Mouse (Mus musculus): ENCODE measurements around the gene Sim1. TPM values are rescaled to one million over a fixed set of nuclear protein-coding genes. Genes with fewer than 3 reads are reported as not detected.

Sim1 gene
- total and polyA plus RNA-seq, 3 experiments, result 0.11 TPM; not detected in 2

GRCm38 (mm10) chr10:50890621-50891020 lies 3.9 kb upstream of the Sim1 start:
- Histone ChIP-seq H3K27me3 (ENCODE audit: insufficient read depth, low read length) (peaks cover 14% of the 10 kb centered on the region; the same call in 1 of the 2 replicates), H3K4me3 (ENCODE audit: low read depth, low read length) (no peak overlapping the region), H3K9me3 (replicated peaks) (no peaks in the 10 kb centered on the region), H3K4me1 (ENCODE audit: insufficient read depth, low read depth, low read length) (no peaks in the 10 kb centered on the region), H3K36me3 (replicated peaks) (no peaks in the 10 kb centered on the region)
- ATAC-seq (ENCODE audit: extremely low read depth, insufficient number of reproducible peaks, low FRiP score, poor library complexity, severe bottlenecking) (no peak), DNase-seq (ENCODE audit: low spot score) (no peak)
- no peak for TF ChIP-seq GATA2 (IDR thresholded peaks at IDR 0.05; ENCODE audit: borderline replicate concordance, low read depth, low read length)
- TF ChIP-seq TAL1 (conservative IDR thresholded peaks at IDR 0.05; ENCODE audit: low read depth, low read length), result no peak
- TF ChIP-seq POLR2AphosphoS5 (IDR thresholded peaks at IDR 0.05; ENCODE audit: insufficient replicate concordance, low read depth, low read length), result no peak
- TF ChIP-seq GATA1 (IDR thresholded peaks at IDR 0.05; ENCODE audit: borderline replicate concordance, low read length), result no peak
- TF ChIP-seq CTCF (IDR thresholded peaks at IDR 0.05; ENCODE audit: low read depth, low read length), result no peak

- H3K9me3 ChIP-seq (replicated peaks), result no peaks in the 10 kb centered on the region
- H3K36me3 ChIP-seq (replicated peaks), result no peaks in the 10 kb centered on the region
- ATAC-seq (ENCODE audit: extremely low read depth, insufficient number of reproducible peaks, low FRiP score, poor library complexity, severe bottlenecking), result no peak
- no peak for DNase-seq (ENCODE audit: low spot score)
- H3K4me3 ChIP-seq (ENCODE audit: low read depth, low read length), result no peak overlapping the region
- no peaks in the 10 kb centered on the region for H3K4me1 ChIP-seq (ENCODE audit: insufficient read depth, low read depth, low read length)
- H3K27me3 ChIP-seq (ENCODE audit: insufficient read depth, low read length), result peaks cover 14% of the 10 kb centered on the region; the same call in 1 of the 2 replicates
- TF ChIP-seq GATA1 (IDR thresholded peaks at IDR 0.05; ENCODE audit: borderline replicate concordance, low read length) (no peak), CTCF (IDR thresholded peaks at IDR 0.05; ENCODE audit: low read depth, low read length) (no peak), TAL1 (conservative IDR thresholded peaks at IDR 0.05; ENCODE audit: low read depth, low read length) (no peak), POLR2AphosphoS5 (IDR thresholded peaks at IDR 0.05; ENCODE audit: insufficient replicate concordance, low read depth, low read length) (no peak), GATA2 (IDR thresholded peaks at IDR 0.05; ENCODE audit: borderline replicate concordance, low read depth, low read length) (no peak)
Observed at GRCm38 (mm10) chr10:50891876-50892711, 2.5 kb upstream of the Sim1 start.

GRCm38 (mm10) chr10:50892751-50893320 lies 1.7 kb upstream of the Sim1 start:
- no peaks in the 10 kb centered on the region for H3K36me3 ChIP-seq (replicated peaks)
- no peaks in the 10 kb centered on the region for H3K9me3 ChIP-seq (replicated peaks)
- DNase-seq (ENCODE audit: low spot score), result no peak
- no peak for ATAC-seq (ENCODE audit: extremely low read depth, insufficient number of reproducible peaks, low FRiP score, poor library complexity, severe bottlenecking)
- H3K4me3 ChIP-seq (ENCODE audit: low read depth, low read length), result no peak overlapping the region
- H3K27me3 ChIP-seq (ENCODE audit: insufficient read depth, low read length), result peaks cover 14% of the 10 kb centered on the region; the same call in 1 of the 2 replicates
- TF ChIP-seq POLR2AphosphoS5 (IDR thresholded peaks at IDR 0.05; ENCODE audit: insufficient replicate concordance, low read depth, low read length) (no peak), GATA2 (IDR thresholded peaks at IDR 0.05; ENCODE audit: borderline replicate concordance, low read depth, low read length) (no peak), GATA1 (IDR thresholded peaks at IDR 0.05; ENCODE audit: borderline replicate concordance, low read length) (no peak), CTCF (IDR thresholded peaks at IDR 0.05; ENCODE audit: low read depth, low read length) (no peak), TAL1 (conservative IDR thresholded peaks at IDR 0.05; ENCODE audit: low read depth, low read length) (no peak)
- no peaks in the 10 kb centered on the region for H3K4me1 ChIP-seq (ENCODE audit: insufficient read depth, low read depth, low read length)

GRCm38 (mm10) chr10:50893546-50893945 lies 1.0 kb upstream of the Sim1 start:
- no peak overlapping the region for H3K4me3 ChIP-seq (ENCODE audit: low read depth, low read length)
- DNase-seq (ENCODE audit: low spot score) (no peak), ATAC-seq (ENCODE audit: extremely low read depth, insufficient number of reproducible peaks, low FRiP score, poor library complexity, severe bottlenecking) (no peak)
- no peaks in the 10 kb centered on the region for H3K36me3 ChIP-seq (replicated peaks)
- no peaks in the 10 kb centered on the region for H3K4me1 ChIP-seq (ENCODE audit: insufficient read depth, low read depth, low read length)
- no peaks in the 10 kb centered on the region for H3K9me3 ChIP-seq (replicated peaks)
- H3K27me3 ChIP-seq (ENCODE audit: insufficient read depth, low read length), result peaks cover 14% of the 10 kb centered on the region; the same call in 1 of the 2 replicates
- TF ChIP-seq GATA2 (IDR thresholded peaks at IDR 0.05; ENCODE audit: borderline replicate concordance, low read depth, low read length), result no peak
- TF ChIP-seq CTCF (IDR thresholded peaks at IDR 0.05; ENCODE audit: low read depth, low read length), result no peak
- no peak for TF ChIP-seq POLR2AphosphoS5 (IDR thresholded peaks at IDR 0.05; ENCODE audit: insufficient replicate concordance, low read depth, low read length)
- TF ChIP-seq TAL1 (conservative IDR thresholded peaks at IDR 0.05; ENCODE audit: low read depth, low read length), result no peak
- no peak for TF ChIP-seq GATA1 (IDR thresholded peaks at IDR 0.05; ENCODE audit: borderline replicate concordance, low read length)

- Histone ChIP-seq H3K36me3 (replicated peaks) (no peaks in the 10 kb centered on the region), H3K9me3 (replicated peaks) (no peaks in the 10 kb centered on the region), H3K4me1 (ENCODE audit: insufficient read depth, low read depth, low read length) (no peaks in the 10 kb centered on the region), H3K4me3 (ENCODE audit: low read depth, low read length) (no peak overlapping the region), H3K27me3 (ENCODE audit: insufficient read depth, low read length) (peaks cover 15% of the 10 kb centered on the region; the same call in 1 of the 2 replicates)
- no peak for DNase-seq (ENCODE audit: low spot score)
- no peak for TF ChIP-seq TAL1 (conservative IDR thresholded peaks at IDR 0.05; ENCODE audit: low read depth, low read length)
- no peak for TF ChIP-seq GATA2 (IDR thresholded peaks at IDR 0.05; ENCODE audit: borderline replicate concordance, low read depth, low read length)
- TF ChIP-seq GATA1 (IDR thresholded peaks at IDR 0.05; ENCODE audit: borderline replicate concordance, low read length), result no peak
- TF ChIP-seq CTCF (IDR thresholded peaks at IDR 0.05; ENCODE audit: low read depth, low read length), result no peak
- TF ChIP-seq POLR2AphosphoS5 (IDR thresholded peaks at IDR 0.05; ENCODE audit: insufficient replicate concordance, low read depth, low read length), result no peak
- ATAC-seq (ENCODE audit: extremely low read depth, insufficient number of reproducible peaks, low FRiP score, poor library complexity, severe bottlenecking), result no peak
Observed at GRCm38 (mm10) chr10:50895091-50895790, 687 bp downstream of the Sim1 start.
